Mouse (Mus musculus) lung, embryonic 14.5 days (tissue): ENCODE measurements around the gene Pawr. TPM values are rescaled to one million over a fixed set of nuclear protein-coding genes. Genes with fewer than 3 reads are reported as not detected.

ENCODE experiments used
- ATAC-seq: fragments of 200-750 bp; cut with Nextera tagmentation; 2 replicates; pipeline ENCODE4 v1.8.0; 2017; ENCODE audit warnings: mild to moderate bottlenecking, moderate TSS enrichment, moderate library complexity; ENCODE audit not compliant: insufficient read depth
- DNase-seq: peaks from one replicate; pipeline ENCODE4 v3.0.0-alpha.2; 2015
- H3K27ac ChIP-seq: fragments of 300-500 bp; sonication (generic); 2 replicates; pipeline ENCODE4 v1.5.1; 2014; ENCODE audit warnings: low read depth, mild to moderate bottlenecking, moderate library complexity
- H3K27me3 ChIP-seq: fragments of 300-500 bp; sonication (generic); 2 replicates; pipeline ENCODE4 v1.6.1; 2014; ENCODE audit warnings: low read length, control low read depth; ENCODE audit not compliant: insufficient read depth
- H3K36me3 ChIP-seq: fragments of 300-500 bp; sonication (generic); 2 replicates; pipeline ENCODE4 v1.6.1; 2014; ENCODE audit warnings: control low read depth; ENCODE audit not compliant: insufficient read depth
- H3K4me1 ChIP-seq: fragments of 300-500 bp; sonication (generic); 2 replicates; pipeline ENCODE4 v1.6.1; 2014; ENCODE audit warnings: antibody characterized with exemption, control low read depth; ENCODE audit not compliant: insufficient read depth
- H3K4me2 ChIP-seq: fragments of 300-500 bp; sonication (generic); 2 replicates; pipeline ENCODE4 v1.6.1; 2014; ENCODE audit warnings: mild to moderate bottlenecking
- H3K4me3 ChIP-seq: fragments of 300-500 bp; sonication (generic); 2 replicates; pipeline ENCODE4 v1.5.1; 2014; ENCODE audit warnings: low read depth, low read length
- H3K9ac ChIP-seq: fragments of 300-500 bp; sonication (generic); 2 replicates; pipeline ENCODE4 v1.6.1; 2014
- H3K9me3 ChIP-seq: fragments of 300-500 bp; sonication (generic); 2 replicates; pipeline ENCODE4 v1.6.1; 2016; ENCODE audit warnings: low read depth, low read length, control low read depth
- CTCF ChIP-seq: IDR thresholded peaks from 2 replicates; pipeline ENCODE4 v1.5.1; 2016; ENCODE audit warnings: antibody characterized with exemption, low read depth
- WGBS: fragments of 180-500 bp; shearing (Covaris S2); extraction: QIAGEN DNeasy Blood & Tissue Kit; methylation state at CpG from one replicate; pipeline ENCODE4 v1.1.7; 2014; 5-methylcytosine and 5-hydroxymethylcytosine counted together
- polyA plus RNA-seq: library from polyadenylated mRNA; unstranded; fragments of >200 nt; fragmentation: Nextera tagmentation; extraction: Ambion mirVana; gene quantifications from 2 replicates; pipeline ENCODE4 v1.2.1, GENCODE M21; 2014

Pawr gene
- polyA plus RNA-seq, 1 experiment from 2014 or later: 27.4 TPM

DNA sequence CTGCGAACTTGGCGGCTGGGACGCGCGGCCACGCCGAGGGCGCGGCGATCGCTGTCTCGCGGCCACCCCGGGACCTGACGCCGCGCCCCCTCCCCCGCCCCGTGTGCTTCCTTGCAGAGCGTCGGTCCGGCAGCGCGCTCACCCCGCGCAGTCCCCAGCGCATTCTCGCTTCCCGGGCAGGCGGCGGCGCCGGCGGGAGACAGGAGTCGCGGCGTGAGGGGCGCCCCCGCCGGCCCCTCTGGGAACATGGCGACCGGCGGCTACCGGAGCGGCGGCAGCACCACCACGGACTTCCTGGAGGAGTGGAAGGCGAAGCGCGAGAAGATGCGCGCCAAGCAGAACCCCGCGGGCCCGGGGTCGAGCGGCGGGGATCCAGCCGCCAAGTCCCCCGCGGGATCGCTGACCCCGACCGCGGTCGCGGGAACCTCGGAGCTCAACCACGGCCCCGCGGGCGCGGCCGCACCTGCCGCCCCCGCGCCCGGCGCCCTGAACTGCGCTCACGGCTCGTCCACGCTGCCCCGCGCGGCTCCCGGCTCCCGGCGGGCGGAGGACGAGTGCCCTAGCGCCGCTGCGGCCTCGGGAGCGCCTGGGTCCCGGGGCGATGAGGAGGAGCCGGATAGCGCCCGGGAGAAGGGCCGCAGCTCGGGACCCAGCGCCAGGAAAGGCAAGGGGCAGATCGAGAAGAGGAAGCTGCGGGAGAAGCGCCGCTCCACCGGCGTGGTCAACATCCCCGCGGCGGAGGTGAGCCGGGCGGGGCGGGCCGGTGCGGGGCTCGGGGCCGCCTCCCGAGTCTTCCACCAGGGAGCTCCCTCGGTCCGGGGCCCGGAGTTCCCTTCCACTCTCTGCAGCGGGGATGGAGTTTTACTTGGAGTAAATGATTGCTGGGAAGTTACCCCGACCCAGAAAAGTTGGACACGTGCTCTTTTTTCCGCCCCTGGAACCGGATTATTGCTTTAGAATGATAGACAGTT is 935 bp downstream of the Pawr start:
- under 1% methylated on average over 124 of the region's 129 CpGs for WGBS

DNA sequence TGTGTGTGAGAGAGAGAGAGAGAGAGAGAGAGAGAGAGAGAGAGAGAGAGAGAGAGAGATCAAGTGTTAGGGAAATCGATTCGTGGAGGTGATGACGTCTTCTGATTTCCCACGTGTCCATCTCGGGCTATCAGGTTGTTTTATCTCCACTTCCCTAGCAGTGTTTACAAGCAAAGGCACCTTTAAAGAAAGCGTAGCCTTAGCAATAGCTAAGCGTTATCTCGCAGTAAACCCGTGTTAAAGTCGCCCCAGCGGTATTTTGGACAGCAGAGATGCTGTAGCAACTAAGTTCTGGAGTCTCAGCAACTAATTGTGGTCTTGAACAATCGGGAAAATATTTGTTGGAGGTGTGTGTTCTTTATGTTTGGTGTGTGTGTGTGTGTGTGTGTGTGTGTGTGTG is 1.7 kb downstream of the Pawr start:
- Histone ChIP-seq H3K4me2 (peak overlapping the region; percentile 76), H3K9me3 (no peaks in the 10 kb centered on the region), H3K4me3 (peak overlapping the region; percentile 83), H3K9ac (peak overlapping the region; percentile 83), H3K4me1 (peaks cover 3% of the 10 kb centered on the region; the same call in 1 of the 2 replicates), H3K36me3 (no peaks in the 10 kb centered on the region; the same call in 1 of the 2 replicates), H3K27ac (no peak overlapping the region), H3K27me3 (no peaks in the 10 kb centered on the region)
- ATAC-seq (no peak), DNase-seq (peak; percentile 51)
- WGBS: 5% methylated on average over 12 of the region's 12 CpGs
- TF ChIP-seq CTCF: no peak

More for the DNA sequence above, 935 bp downstream of the Pawr start:
- Histone ChIP-seq H3K9me3 (no peaks in the 10 kb centered on the region), H3K27me3 (no peaks in the 10 kb centered on the region), H3K4me1 (peaks cover 3% of the 10 kb centered on the region; the same call in 1 of the 2 replicates), H3K27ac (peak overlapping the region; percentile 86), H3K4me3 (peak overlapping the region; percentile 83), H3K4me2 (peak overlapping the region; percentile 76), H3K9ac (peak overlapping the region; percentile 83), H3K36me3 (no peaks in the 10 kb centered on the region; the same call in 1 of the 2 replicates)
- peak; percentile 53 for ATAC-seq
- peak; percentile 39 for TF ChIP-seq CTCF
- DNase-seq: peak; percentile 80

DNA sequence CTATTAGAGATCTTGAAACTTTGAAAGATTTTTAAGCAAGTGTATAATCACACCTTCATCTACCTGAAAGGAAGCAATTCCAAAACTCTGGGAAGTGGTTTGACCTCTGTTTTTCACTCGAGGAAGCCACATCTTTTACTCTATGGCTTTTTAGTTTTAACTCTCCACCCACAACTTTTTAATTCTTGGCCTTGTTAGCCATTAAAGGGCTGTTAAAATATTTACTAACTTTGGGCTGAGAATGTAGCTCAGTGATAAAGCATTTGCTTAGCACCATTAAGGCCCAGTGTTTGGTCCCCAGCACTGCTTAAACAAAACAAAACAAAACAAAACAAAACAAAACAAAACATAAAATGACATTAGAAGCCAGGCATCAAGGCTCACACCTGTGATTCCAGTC is 2.2 kb downstream of the Pawr start:
- Histone ChIP-seq H3K4me2 (peak overlapping the region; percentile 76), H3K36me3 (no peaks in the 10 kb centered on the region; the same call in 1 of the 2 replicates), H3K27ac (no peak overlapping the region), H3K9ac (peak overlapping the region; percentile 83; the same call in 1 of the 2 replicates), H3K4me3 (peak overlapping the region; percentile 83), H3K27me3 (no peaks in the 10 kb centered on the region), H3K9me3 (no peaks in the 10 kb centered on the region), H3K4me1 (peaks cover 3% of the 10 kb centered on the region; the same call in 1 of the 2 replicates)
- no peak for ATAC-seq
- DNase-seq: no peak
- WGBS: 19% methylated on average over 1 of the region's 1 CpGs
- no peak for TF ChIP-seq CTCF

DNA sequence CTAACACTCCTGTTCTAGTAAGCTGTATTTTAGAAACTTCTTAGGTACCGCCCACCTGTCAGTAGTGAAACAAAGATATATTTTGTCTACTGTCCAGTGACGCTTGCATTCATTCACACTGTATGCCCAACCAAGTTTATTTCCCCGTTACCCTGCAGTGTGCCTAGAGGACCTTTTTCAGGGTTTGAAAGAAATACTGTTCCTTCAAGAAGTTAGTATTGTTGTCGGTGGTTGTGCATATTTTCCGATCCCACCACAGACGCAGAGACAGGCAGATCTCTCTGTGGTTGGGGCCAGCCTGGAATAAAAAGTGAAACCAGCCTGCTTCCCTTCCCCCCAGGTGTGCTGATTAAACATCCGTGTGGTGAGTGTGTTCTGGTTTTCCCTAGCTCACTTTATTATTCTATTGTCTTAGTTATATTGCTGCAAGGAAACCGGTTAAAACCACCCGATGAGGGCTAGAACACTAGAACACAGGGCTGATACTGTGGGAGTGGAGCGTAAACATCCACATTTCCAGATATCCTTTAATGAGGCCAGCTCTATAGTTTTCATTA is 3.9 kb downstream of the Pawr start:
- H3K4me2 ChIP-seq: no peak overlapping the region
- H3K4me1 ChIP-seq: no peaks in the 10 kb centered on the region
- no peak for TF ChIP-seq CTCF
- H3K4me3 ChIP-seq: no peak overlapping the region
- WGBS: 87% methylated on average over 10 of the region's 10 CpGs
- no peak overlapping the region for H3K9ac ChIP-seq
- H3K27me3 ChIP-seq: no peaks in the 10 kb centered on the region
- DNase-seq (no peak), ATAC-seq (no peak)
- no peak overlapping the region for H3K27ac ChIP-seq
- H3K36me3 ChIP-seq: no peaks in the 10 kb centered on the region; the same call in 1 of the 2 replicates
- H3K9me3 ChIP-seq: no peaks in the 10 kb centered on the region

DNA sequence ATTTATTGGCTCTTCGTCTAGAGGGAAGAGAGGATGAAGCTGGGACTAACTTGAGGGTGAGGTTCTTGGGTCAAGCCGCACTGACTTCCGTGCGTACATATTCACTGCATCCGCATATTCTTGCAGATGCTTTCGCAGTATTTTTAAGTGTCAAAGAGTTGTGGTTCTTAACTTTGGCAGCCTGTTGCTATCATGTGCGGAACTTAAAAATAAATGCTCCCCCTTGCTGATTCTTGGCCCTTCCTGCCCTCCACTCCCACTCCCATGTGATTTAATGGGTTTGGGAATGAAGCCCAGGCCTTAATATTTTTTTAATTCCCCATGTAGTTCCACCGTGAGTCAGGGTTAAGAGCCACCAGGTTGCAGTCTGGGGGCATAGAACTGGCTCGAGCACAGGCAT is 4.7 kb downstream of the Pawr start:
- H3K27me3 ChIP-seq: no peaks in the 10 kb centered on the region
- TF ChIP-seq CTCF: no peak
- DNase-seq (peak; percentile 21), ATAC-seq (no peak)
- H3K9ac ChIP-seq: no peak overlapping the region
- H3K4me1 ChIP-seq: no peaks in the 10 kb centered on the region
- 77% methylated on average over 9 of the region's 9 CpGs for WGBS
- H3K27ac ChIP-seq: no peak overlapping the region
- H3K9me3 ChIP-seq: no peaks in the 10 kb centered on the region
- no peak overlapping the region for H3K4me2 ChIP-seq
- H3K36me3 ChIP-seq: no peaks in the 10 kb centered on the region; the same call in 1 of the 2 replicates
- no peak overlapping the region for H3K4me3 ChIP-seq

DNA sequence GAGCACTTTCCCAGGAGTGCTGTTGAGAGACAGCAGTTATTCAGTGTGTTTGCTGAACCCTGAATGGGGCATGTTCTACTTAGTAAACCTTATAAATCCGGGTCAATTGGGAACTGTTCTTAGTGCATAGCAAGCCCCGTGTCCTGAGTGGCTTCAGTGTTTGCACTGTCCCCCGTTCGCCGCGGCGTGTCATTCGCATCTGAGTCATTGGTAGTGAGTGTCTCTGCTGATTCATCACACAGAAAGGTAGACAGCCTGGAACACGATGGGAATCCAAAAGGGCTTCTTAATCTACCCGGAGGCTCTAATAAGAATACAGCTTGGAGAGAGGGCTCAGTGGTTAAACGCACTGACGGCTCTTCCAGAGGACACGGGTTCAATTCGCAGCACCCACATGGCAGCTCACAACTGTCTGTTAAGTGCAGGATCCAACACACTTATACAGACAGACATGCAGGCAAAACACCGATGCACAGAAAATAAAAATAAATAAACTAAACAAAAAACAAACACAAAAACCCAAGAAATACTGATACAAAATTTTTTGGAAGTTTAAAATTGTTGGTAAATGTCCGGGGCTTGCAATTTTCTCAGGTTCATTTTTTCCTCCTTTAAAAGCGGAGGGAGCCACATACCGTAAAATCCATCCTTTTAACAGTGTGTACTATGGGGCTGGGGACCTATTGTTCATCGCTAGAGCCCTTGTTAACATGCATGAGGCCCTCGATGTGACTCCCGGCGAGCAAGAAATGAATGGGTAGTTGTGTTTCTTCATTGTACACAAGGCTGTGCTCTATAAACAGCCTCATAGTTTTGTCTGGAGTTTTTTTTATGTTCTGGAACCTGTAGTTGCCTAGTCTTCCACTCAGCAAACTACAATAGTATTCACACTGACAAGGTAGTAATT is 6.4 kb downstream of the Pawr start:
- Histone ChIP-seq H3K4me2 (no peak overlapping the region), H3K9ac (no peak overlapping the region), H3K9me3 (no peaks in the 10 kb centered on the region), H3K4me1 (no peaks in the 10 kb centered on the region), H3K27me3 (no peaks in the 10 kb centered on the region), H3K36me3 (no peaks in the 10 kb centered on the region; the same call in 1 of the 2 replicates), H3K27ac (no peak overlapping the region), H3K4me3 (no peak overlapping the region)
- no peak for ATAC-seq
- TF ChIP-seq CTCF: no peak
- 77% methylated on average over 22 of the region's 22 CpGs for WGBS
- DNase-seq: no peak
